Mouse (Mus musculus) neural tube, embryonic 13.5 days (tissue): ENCODE measurements at regions not wholly inside any gene's neighbourhood (a gene's known extent, or its start where the extent isn't known, plus 50 kb on each side); places are given as distances from the start of the nearest gene placed in this dataset.

ENCODE experiments used
- ATAC-seq: fragments of 200-750 bp; cut with Nextera tagmentation; 2 replicates; pipeline ENCODE4 v1.8.0; 2017; ENCODE audit warnings: low read depth, mild to moderate bottlenecking, moderate TSS enrichment, moderate library complexity
- H3K27ac ChIP-seq: fragments of 300-500 bp; sonication (generic); replicated peaks from 2 replicates; pipeline ENCODE4 v1.5.1; 2015; ENCODE audit warnings: moderate library complexity, mild to moderate bottlenecking, inconsistent platforms
- H3K27me3 ChIP-seq: fragments of 300-500 bp; sonication (generic); 2 replicates; pipeline ENCODE4 v1.6.1; 2015; ENCODE audit warnings: mild to moderate bottlenecking, inconsistent platforms
- H3K36me3 ChIP-seq: fragments of 300-500 bp; sonication (generic); 2 replicates; pipeline ENCODE4 v1.6.1; 2015; ENCODE audit warnings: mild to moderate bottlenecking, inconsistent platforms
- H3K4me1 ChIP-seq: fragments of 300-500 bp; sonication (generic); replicated peaks from 2 replicates; pipeline ENCODE4 v1.6.1; 2015; ENCODE audit warnings: inconsistent platforms
- H3K4me2 ChIP-seq: fragments of 300-500 bp; sonication (generic); 2 replicates; pipeline ENCODE4 v1.6.1; 2015; ENCODE audit warnings: inconsistent platforms, mild to moderate bottlenecking, moderate library complexity
- H3K4me3 ChIP-seq: fragments of 300-500 bp; sonication (generic); 2 replicates; pipeline ENCODE4 v1.5.1; 2015; ENCODE audit warnings: mild to moderate bottlenecking, inconsistent platforms
- H3K9ac ChIP-seq: fragments of 300-500 bp; sonication (generic); 2 replicates; pipeline ENCODE4 v1.6.1; 2015; ENCODE audit warnings: moderate library complexity, mild to moderate bottlenecking, inconsistent platforms
- H3K9me3 ChIP-seq: fragments of 300-500 bp; sonication (generic); 2 replicates; pipeline ENCODE4 v1.6.1; 2016; ENCODE audit warnings: inconsistent platforms
- WGBS: fragments of 180-500 bp; shearing (Covaris S2); methylation state at CpG from one replicate; pipeline ENCODE4 v1.1.7; 2015; 5-methylcytosine and 5-hydroxymethylcytosine counted together

DNA sequence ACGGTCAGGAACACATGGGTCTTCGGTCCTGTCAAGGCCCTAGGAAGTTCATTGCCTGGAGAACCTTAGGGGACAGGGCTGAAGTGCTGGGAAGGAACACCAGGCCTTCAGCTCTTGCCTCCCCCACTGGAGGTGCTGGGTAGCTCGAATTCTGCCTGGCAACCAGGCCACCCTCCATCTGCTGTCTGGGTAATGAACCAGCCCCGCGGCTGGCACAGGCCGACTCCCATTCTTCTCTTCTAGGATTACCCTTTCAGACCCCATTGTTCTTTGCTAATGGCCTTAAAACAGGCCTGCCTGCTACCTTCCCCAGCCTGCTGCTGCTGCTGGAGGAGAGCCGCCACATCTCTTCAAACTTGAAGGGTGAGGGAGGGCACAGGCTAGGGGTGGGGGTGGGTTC is 71.2 kb downstream of the Gadd45g start:
- no peaks in the 10 kb centered on the region for H3K36me3 ChIP-seq
- peak overlapping the region; percentile 9; the same call in 1 of the 2 replicates for H3K9ac ChIP-seq
- peak overlapping the region; percentile 84 for H3K27ac ChIP-seq
- no peak overlapping the region for H3K4me2 ChIP-seq
- peak; percentile 9 for ATAC-seq
- H3K9me3 ChIP-seq = no peaks in the 10 kb centered on the region; the same call in 1 of the 2 replicates
- H3K4me1 ChIP-seq = peaks cover 59% of the 10 kb centered on the region
- WGBS = 21% methylated on average over 7 of the region's 7 CpGs
- peaks cover 61% of the 10 kb centered on the region for H3K27me3 ChIP-seq
- H3K4me3 ChIP-seq = no peak overlapping the region

- peaks cover 61% of the 10 kb centered on the region for H3K27me3 ChIP-seq
Observed at GRCm38 (mm10) chr13:51918108-51918507, 71.6 kb downstream of the Gadd45g start.

DNA sequence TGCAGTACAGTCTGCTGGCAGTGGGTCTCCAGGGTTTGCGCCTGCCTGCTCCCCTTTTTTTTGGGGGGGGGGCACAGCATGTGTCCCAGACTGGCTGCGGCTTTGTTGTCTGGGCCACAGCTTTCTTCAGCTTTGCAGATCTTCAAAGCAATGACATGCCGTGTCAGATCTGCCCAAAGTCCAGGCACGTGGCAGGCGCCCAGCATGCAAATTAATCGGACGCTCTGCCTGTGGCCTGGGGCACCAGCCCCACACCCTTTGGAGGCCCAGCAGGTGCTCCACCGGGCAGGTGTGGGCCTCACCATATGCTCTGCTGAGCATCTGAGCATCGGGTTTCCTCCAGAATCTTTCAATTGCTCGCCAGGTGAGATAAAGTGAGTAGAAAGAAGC is 72.3 kb downstream of the Gadd45g start:
- 4% methylated on average over 10 of the region's 10 CpGs for WGBS
- Histone ChIP-seq H3K27me3 (peaks cover 61% of the 10 kb centered on the region), H3K9me3 (no peaks in the 10 kb centered on the region; the same call in 1 of the 2 replicates), H3K4me3 (no peak overlapping the region), H3K27ac (peak overlapping the region; percentile 84), H3K36me3 (no peaks in the 10 kb centered on the region), H3K4me2 (0 out of 2 replicates have a peak overlapping the region, but pooled peaks have one; percentile 3), H3K4me1 (peaks cover 59% of the 10 kb centered on the region), H3K9ac (0 out of 2 replicates have a peak overlapping the region, but pooled peaks have one; percentile 14)
- 0 out of 2 replicates have a peak, but pooled peaks have one; percentile 3 for ATAC-seq

More at GRCm38 (mm10) chr13:51918108-51918507, 71.6 kb downstream of the Gadd45g start:
- Histone ChIP-seq H3K36me3 (no peaks in the 10 kb centered on the region), H3K4me2 (0 out of 2 replicates have a peak overlapping the region, but pooled peaks have one; percentile 3), H3K9me3 (no peaks in the 10 kb centered on the region; the same call in 1 of the 2 replicates), H3K27ac (peak overlapping the region; percentile 84), H3K4me3 (no peak overlapping the region), H3K9ac (peak overlapping the region; percentile 9; the same call in 1 of the 2 replicates), H3K4me1 (peaks cover 59% of the 10 kb centered on the region)
- WGBS = 20% methylated on average over 8 of the region's 8 CpGs
- peak; percentile 8; the same call in 1 of the 2 replicates for ATAC-seq

- H3K9me3 ChIP-seq = no peaks in the 10 kb centered on the region; the same call in 1 of the 2 replicates
- peak; percentile 20; the same call in 1 of the 2 replicates for ATAC-seq
- no peak overlapping the region for H3K4me3 ChIP-seq
- H3K36me3 ChIP-seq = no peaks in the 10 kb centered on the region
- peak overlapping the region; percentile 84 for H3K27ac ChIP-seq
- peaks cover 59% of the 10 kb centered on the region for H3K4me1 ChIP-seq
- WGBS = 3% methylated on average over 14 of the region's 14 CpGs
- 0 out of 2 replicates have a peak overlapping the region, but pooled peaks have one; percentile 14 for H3K4me2 ChIP-seq
- H3K9ac ChIP-seq = peak overlapping the region; percentile 14; the same call in 1 of the 2 replicates
- H3K27me3 ChIP-seq = peaks cover 62% of the 10 kb centered on the region
Observed at GRCm38 (mm10) chr13:51919171-51919793, 72.8 kb downstream of the Gadd45g start.

GRCm38 (mm10) chr13:51919937-51920336 is 73.5 kb downstream of the Gadd45g start:
- no peak overlapping the region; the same call in 1 of the 2 replicates for H3K9ac ChIP-seq
- no peaks in the 10 kb centered on the region for H3K36me3 ChIP-seq

GRCm38 (mm10) chr13:51920511-51921351 is 74.3 kb downstream of the Gadd45g start:
- 6% methylated on average over 15 of the region's 15 CpGs for whole genome bisulfite sequencing
- no peak overlapping the region for H3K4me3 ChIP-seq
- no peaks in the 10 kb centered on the region for H3K36me3 ChIP-seq
- peaks cover 59% of the 10 kb centered on the region for H3K4me1 ChIP-seq
- peak; percentile 77 for ATAC-seq
- peak overlapping the region; percentile 84 for H3K27ac ChIP-seq
- no peaks in the 10 kb centered on the region; the same call in 1 of the 2 replicates for H3K9me3 ChIP-seq
- peaks cover 63% of the 10 kb centered on the region for H3K27me3 ChIP-seq
- 0 out of 2 replicates have a peak overlapping the region, but pooled peaks have one; percentile 23 for H3K9ac ChIP-seq
- H3K4me2 ChIP-seq = peak overlapping the region; percentile 14; the same call in 1 of the 2 replicates

More at GRCm38 (mm10) chr13:51919937-51920336, 73.5 kb downstream of the Gadd45g start:
- 12% methylated on average over 3 of the region's 3 CpGs for WGBS
- Histone ChIP-seq H3K27ac (peak overlapping the region; percentile 84), H3K4me2 (peak overlapping the region; percentile 14; the same call in 1 of the 2 replicates), H3K9me3 (no peaks in the 10 kb centered on the region; the same call in 1 of the 2 replicates), H3K4me1 (peaks cover 59% of the 10 kb centered on the region), H3K27me3 (peaks cover 66% of the 10 kb centered on the region), H3K4me3 (no peak overlapping the region)
- ATAC-seq = no peak

- 23% methylated on average over 5 of the region's 5 CpGs for WGBS
Observed at GRCm38 (mm10) chr13:51921550-51921949, 75.1 kb downstream of the Gadd45g start.

GRCm38 (mm10) chr13:51926764-51927163 is 80.3 kb downstream of the Gadd45g start:
- ATAC-seq = no peak
- Histone ChIP-seq H3K27me3 (peaks cover 59% of the 10 kb centered on the region), H3K27ac (no peak overlapping the region), H3K4me1 (peaks cover 38% of the 10 kb centered on the region), H3K4me3 (no peak overlapping the region), H3K9ac (no peak overlapping the region), H3K4me2 (no peak overlapping the region), H3K36me3 (no peaks in the 10 kb centered on the region), H3K9me3 (no peaks in the 10 kb centered on the region)
- WGBS = 25% methylated on average over 10 of the region's 10 CpGs

More at GRCm38 (mm10) chr13:51921550-51921949, 75.1 kb downstream of the Gadd45g start:
- Histone ChIP-seq H3K4me2 (no peak overlapping the region), H3K27ac (peak overlapping the region; percentile 84), H3K4me1 (peaks cover 57% of the 10 kb centered on the region), H3K9ac (no peak overlapping the region), H3K4me3 (no peak overlapping the region), H3K36me3 (no peaks in the 10 kb centered on the region), H3K9me3 (no peaks in the 10 kb centered on the region), H3K27me3 (peaks cover 56% of the 10 kb centered on the region)
- no peak for ATAC-seq

GRCm38 (mm10) chr13:51929730-51930129 is 83.3 kb downstream of the Gadd45g start:
- 55% methylated on average over 2 of the region's 2 CpGs for WGBS
- no peaks in the 10 kb centered on the region for H3K36me3 ChIP-seq
- no peak overlapping the region for H3K4me2 ChIP-seq
- peaks cover 33% of the 10 kb centered on the region for H3K4me1 ChIP-seq
- no peak for ATAC-seq
- H3K9ac ChIP-seq = no peak overlapping the region
- peaks cover 37% of the 10 kb centered on the region for H3K27me3 ChIP-seq
- no peaks in the 10 kb centered on the region for H3K9me3 ChIP-seq
- no peak overlapping the region for H3K4me3 ChIP-seq
- H3K27ac ChIP-seq = no peak overlapping the region

DNA sequence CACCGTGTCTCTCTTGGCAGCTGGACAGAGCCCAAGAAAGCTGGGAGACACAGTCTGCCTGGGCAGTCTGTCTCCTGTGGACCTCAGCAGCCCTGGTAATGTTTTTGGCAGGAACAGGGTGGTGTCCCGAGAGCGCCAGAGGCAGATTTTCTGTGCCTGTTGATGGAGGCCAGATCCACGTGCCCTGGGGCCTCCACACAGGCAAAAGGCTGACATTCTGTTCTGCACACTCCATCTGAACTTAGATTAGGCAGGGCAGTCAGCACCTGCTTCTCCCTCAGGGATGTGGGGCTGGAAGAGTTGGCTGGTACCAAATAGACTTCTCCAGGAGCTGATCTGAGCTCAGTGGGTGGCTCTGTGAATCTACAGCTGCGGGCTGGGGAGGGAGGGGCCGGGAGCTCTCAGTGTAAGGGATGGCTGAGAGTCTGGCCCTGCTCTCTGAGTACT is 83.8 kb downstream of the Gadd45g start:
- Histone ChIP-seq H3K4me3 (no peak overlapping the region), H3K9me3 (no peaks in the 10 kb centered on the region), H3K27ac (no peak overlapping the region), H3K9ac (no peak overlapping the region), H3K4me2 (no peak overlapping the region), H3K4me1 (peaks cover 33% of the 10 kb centered on the region), H3K36me3 (no peaks in the 10 kb centered on the region), H3K27me3 (peaks cover 33% of the 10 kb centered on the region)
- 22% methylated on average over 6 of the region's 6 CpGs for WGBS
- peak; percentile 74 for ATAC-seq

DNA sequence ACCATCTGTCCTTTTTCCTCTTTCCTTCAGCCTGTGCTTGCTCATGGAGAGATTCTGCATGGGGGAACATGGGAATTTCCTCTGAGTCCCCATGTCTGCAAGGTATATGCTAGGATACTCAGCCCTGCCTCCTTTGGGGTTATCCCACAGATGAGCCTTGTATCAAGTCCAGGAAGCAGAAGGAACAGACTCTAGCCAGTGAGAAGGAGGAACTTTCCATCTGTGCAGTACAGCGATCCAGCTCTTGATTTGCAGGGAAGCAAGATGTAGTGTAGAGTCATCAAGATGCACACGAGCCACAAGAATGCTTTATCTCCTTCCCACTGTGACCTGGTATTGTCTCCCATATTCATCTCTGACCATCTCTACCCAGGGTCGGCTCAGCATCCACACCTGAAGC is 84.5 kb downstream of the Gadd45g start:
- Histone ChIP-seq H3K36me3 (no peaks in the 10 kb centered on the region), H3K27me3 (peaks cover 33% of the 10 kb centered on the region), H3K4me2 (no peak overlapping the region), H3K9me3 (no peaks in the 10 kb centered on the region), H3K4me1 (peaks cover 33% of the 10 kb centered on the region), H3K27ac (no peak overlapping the region), H3K4me3 (no peak overlapping the region), H3K9ac (no peak overlapping the region)
- WGBS = 83% methylated on average over 3 of the region's 3 CpGs
- ATAC-seq = no peak
